Mouse (Mus musculus): ENCODE measurements around the gene Bcl2l12. TPM values are rescaled to one million over a fixed set of nuclear protein-coding genes. Genes with fewer than 3 reads are reported as not detected.

The Bcl2l12 gene
- polyA plus RNA-seq, 1 experiment, result 18.1 TPM

GRCm38 (mm10) chr7:45016761-45017160 is 18.2 kb upstream of the Bcl2l12 start:
- H3K27me3 ChIP-seq (ENCODE audit: control insufficient read depth, insufficient read depth, insufficient read length), result no peaks in the 10 kb centered on the region
- peak overlapping the region; percentile 67 for H3ac ChIP-seq (ENCODE audit: control insufficient read depth, insufficient read length, low read depth)
- H3K79me2 ChIP-seq (ENCODE audit: control insufficient read depth, insufficient read depth), result peaks cover 46% of the 10 kb centered on the region
- TF ChIP-seq CEBPB (IDR thresholded peaks at IDR 0.05; ENCODE audit: low read depth) (no peak), USF1 (IDR thresholded peaks at IDR 0.05; ENCODE audit: low read depth) (no peak), CTCF (IDR thresholded peaks at IDR 0.05; ENCODE audit: control insufficient read depth, insufficient read depth, insufficient read length) (no peak), MYOG (IDR thresholded peaks at IDR 0.05; ENCODE audit: control insufficient read depth, extremely low read depth, insufficient read length) (no peak), MAX (IDR thresholded peaks at IDR 0.05) (no peak)
- peak overlapping the region; percentile 26 for H3K4me3 ChIP-seq (ENCODE audit: insufficient read depth, poor library complexity, severe bottlenecking)
- H3K36me3 ChIP-seq (ENCODE audit: control insufficient read depth, insufficient read depth), result peaks cover 16% of the 10 kb centered on the region
- H3K79me3 ChIP-seq (ENCODE audit: low read depth), result peaks cover 31% of the 10 kb centered on the region

- H3K79me2 ChIP-seq (ENCODE audit: control insufficient read depth, insufficient read depth), result peaks cover 50% of the 10 kb centered on the region
- H3K36me3 ChIP-seq (ENCODE audit: control insufficient read depth, insufficient read depth), result peaks cover 21% of the 10 kb centered on the region
- TF ChIP-seq CEBPB (IDR thresholded peaks at IDR 0.05; ENCODE audit: low read depth), result no peak
- TF ChIP-seq USF1 (IDR thresholded peaks at IDR 0.05; ENCODE audit: low read depth), result peak; percentile 85
- no peak for TF ChIP-seq CTCF (IDR thresholded peaks at IDR 0.05; ENCODE audit: control insufficient read depth, insufficient read depth, insufficient read length)
- peak within 1 kb of the TSS; percentile 99 for H3ac ChIP-seq (ENCODE audit: control insufficient read depth, insufficient read length, low read depth)
- no peaks in the 10 kb centered on the region for H3K27me3 ChIP-seq (ENCODE audit: control insufficient read depth, insufficient read depth, insufficient read length)
- peaks cover 31% of the 10 kb centered on the region for H3K79me3 ChIP-seq (ENCODE audit: low read depth)
- H3K4me3 ChIP-seq (ENCODE audit: insufficient read depth, poor library complexity, severe bottlenecking), result peak within 1 kb of the TSS; percentile 89
Measured at GRCm38 (mm10) chr7:45015957-45016612, 17.6 kb upstream of the Bcl2l12 start, which contains the start of gene Scaf1. Scaf1 (minus strand) TSS chr7:45016363.

- peak overlapping the region; percentile 99 for H3ac ChIP-seq (ENCODE audit: control insufficient read depth, insufficient read length, low read depth)
- peaks cover 53% of the 10 kb centered on the region for H3K79me2 ChIP-seq (ENCODE audit: control insufficient read depth, insufficient read depth)
- peaks cover 21% of the 10 kb centered on the region for H3K36me3 ChIP-seq (ENCODE audit: control insufficient read depth, insufficient read depth)
- no peaks in the 10 kb centered on the region for H3K27me3 ChIP-seq (ENCODE audit: control insufficient read depth, insufficient read depth, insufficient read length)
- H3K4me3 ChIP-seq (ENCODE audit: insufficient read depth, poor library complexity, severe bottlenecking), result peak overlapping the region; percentile 89
- peaks cover 31% of the 10 kb centered on the region for H3K79me3 ChIP-seq (ENCODE audit: low read depth)
- TF ChIP-seq MAX (IDR thresholded peaks at IDR 0.05) (no peak), FOSL1 (IDR thresholded peaks at IDR 0.05; ENCODE audit: insufficient read depth, low read length, poor library complexity, severe bottlenecking) (no peak), MYOD1 (IDR thresholded peaks at IDR 0.05; ENCODE audit: control insufficient read depth, insufficient read length, low read depth) (no peak), MYOG (IDR thresholded peaks at IDR 0.05; ENCODE audit: control insufficient read depth, extremely low read depth, insufficient read length) (no peak), USF1 (IDR thresholded peaks at IDR 0.05; ENCODE audit: low read depth) (no peak), CTCF (IDR thresholded peaks at IDR 0.05; ENCODE audit: control insufficient read depth, insufficient read depth, insufficient read length) (no peak), CEBPB (IDR thresholded peaks at IDR 0.05; ENCODE audit: low read depth) (no peak)
Measured at GRCm38 (mm10) chr7:45015344-45015956, 16.9 kb upstream of the Bcl2l12 start.

GRCm38 (mm10) chr7:45014096-45014451 is 15.6 kb upstream of the Bcl2l12 start:
- Histone ChIP-seq H3ac (ENCODE audit: control insufficient read depth, insufficient read length, low read depth) (no peak overlapping the region), H3K36me3 (ENCODE audit: control insufficient read depth, insufficient read depth) (peaks cover 33% of the 10 kb centered on the region), H3K4me3 (ENCODE audit: insufficient read depth, poor library complexity, severe bottlenecking) (no peak overlapping the region), H3K79me2 (ENCODE audit: control insufficient read depth, insufficient read depth) (peaks cover 66% of the 10 kb centered on the region), H3K79me3 (ENCODE audit: low read depth) (peaks cover 36% of the 10 kb centered on the region), H3K27me3 (ENCODE audit: control insufficient read depth, insufficient read depth, insufficient read length) (no peaks in the 10 kb centered on the region)
- TF ChIP-seq MAX (IDR thresholded peaks at IDR 0.05), result no peak
- no peak for TF ChIP-seq USF1 (IDR thresholded peaks at IDR 0.05; ENCODE audit: low read depth)
- TF ChIP-seq CTCF (IDR thresholded peaks at IDR 0.05; ENCODE audit: control insufficient read depth, insufficient read depth, insufficient read length), result no peak
- TF ChIP-seq CEBPB (IDR thresholded peaks at IDR 0.05; ENCODE audit: low read depth), result no peak
- TF ChIP-seq FOSL1 (IDR thresholded peaks at IDR 0.05; ENCODE audit: insufficient read depth, low read length, poor library complexity, severe bottlenecking), result no peak
- no peak for TF ChIP-seq MYOD1 (IDR thresholded peaks at IDR 0.05; ENCODE audit: control insufficient read depth, insufficient read length, low read depth)
- no peak for TF ChIP-seq MYOG (IDR thresholded peaks at IDR 0.05; ENCODE audit: control insufficient read depth, extremely low read depth, insufficient read length)

GRCm38 (mm10) chr7:45013366-45014095 is 15.0 kb upstream of the Bcl2l12 start:
- H3K4me3 ChIP-seq (ENCODE audit: insufficient read depth, poor library complexity, severe bottlenecking), result no peak overlapping the region
- H3K79me2 ChIP-seq (ENCODE audit: control insufficient read depth, insufficient read depth), result peaks cover 68% of the 10 kb centered on the region
- peaks cover 36% of the 10 kb centered on the region for H3K79me3 ChIP-seq (ENCODE audit: low read depth)
- no peak overlapping the region for H3ac ChIP-seq (ENCODE audit: control insufficient read depth, insufficient read length, low read depth)
- no peaks in the 10 kb centered on the region for H3K27me3 ChIP-seq (ENCODE audit: control insufficient read depth, insufficient read depth, insufficient read length)
- TF ChIP-seq MYOD1 (IDR thresholded peaks at IDR 0.05; ENCODE audit: control insufficient read depth, insufficient read length, low read depth), result no peak
- no peak for TF ChIP-seq CEBPB (IDR thresholded peaks at IDR 0.05; ENCODE audit: low read depth)
- no peak for TF ChIP-seq FOSL1 (IDR thresholded peaks at IDR 0.05; ENCODE audit: insufficient read depth, low read length, poor library complexity, severe bottlenecking)
- TF ChIP-seq USF1 (IDR thresholded peaks at IDR 0.05; ENCODE audit: low read depth), result no peak
- TF ChIP-seq MYOG (IDR thresholded peaks at IDR 0.05; ENCODE audit: control insufficient read depth, extremely low read depth, insufficient read length), result no peak
- TF ChIP-seq CTCF (IDR thresholded peaks at IDR 0.05; ENCODE audit: control insufficient read depth, insufficient read depth, insufficient read length), result no peak
- no peak for TF ChIP-seq MAX (IDR thresholded peaks at IDR 0.05)
- peaks cover 34% of the 10 kb centered on the region for H3K36me3 ChIP-seq (ENCODE audit: control insufficient read depth, insufficient read depth)

Data from C2C12 (cell line).